Comparison of ENCODE assay signal across 30 mouse cellular contexts in the genomic region with DNA sequence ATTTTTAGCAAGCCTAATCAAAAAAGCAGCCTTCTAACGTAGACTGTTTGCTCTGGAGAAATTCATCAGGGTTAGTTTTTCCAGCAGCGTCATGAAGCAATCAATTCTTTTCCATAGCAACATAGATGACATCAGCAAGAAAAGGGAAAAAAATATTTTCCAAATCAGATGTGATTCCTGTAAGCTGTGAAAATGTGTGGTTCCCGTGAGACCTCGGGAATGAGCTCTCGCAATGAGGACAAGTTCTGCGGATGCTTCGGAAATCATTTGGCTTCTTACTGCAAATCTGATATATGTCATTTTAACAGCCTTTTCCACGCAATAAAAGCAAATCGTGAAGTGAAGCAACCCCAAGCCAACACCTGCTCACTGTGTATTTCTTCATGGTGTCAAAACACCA.
A peak's percentile ranks its signal among the peaks of the same experiment; 100 is the strongest.
DNase-seq lines count a peak whose midpoint lies in the region; ATAC-seq lines count a peak whose summit lies in the region.
"Had no signal": no experiment of that assay in that cellular context is flagged by ENCODE, and none has a peak within 500 bp of the region (broad histone marks: within the 10 kb centered on the region; RNA-seq: fewer than 3 reads in every experiment).

No protein-coding gene starts in this region.

- H3K4me2 ChIP-seq in forebrain, embryonic 16.5 days (ENCODE audit: low read length) = no peak overlapping the region
- no peak overlapping the region for H3K4me2 ChIP-seq in forebrain, embryonic 13.5 days
- H3K4me2 ChIP-seq in hindbrain, embryonic 14.5 days (replicated peaks) = no peak overlapping the region
- H3K4me2 ChIP-seq in hindbrain, embryonic 12.5 days (replicated peaks) = no peak overlapping the region
- no peak overlapping the region for H3K4me2 ChIP-seq in neural tube, embryonic 15.5 days
- H3K4me2 ChIP-seq: embryonic facial prominence, embryonic 13.5 days; forebrain, embryonic 12.5 days; heart, embryonic 11.5 days; intestine, embryonic 15.5 days; limb, embryonic 12.5 days; liver, embryonic 15.5 days; lung, embryonic 14.5 days; midbrain, embryonic 15.5 days; neural tube, embryonic 12.5 days; stomach, embryonic 15.5 days had no signal

- H3K36me3 ChIP-seq in forebrain, embryonic 16.5 days (ENCODE audit: control insufficient read depth, insufficient read depth) = 0 out of 2 replicates have a peak, but pooled peaks cover 4% of the 10 kb centered on the region
- 0 out of 2 replicates have a peak, but pooled peaks cover 3% of the 10 kb centered on the region for H3K36me3 ChIP-seq in forebrain, embryonic 13.5 days (ENCODE audit: poor library complexity, severe bottlenecking)
- no peaks in the 10 kb centered on the region; the same call in 1 of the 2 replicates for H3K36me3 ChIP-seq in hindbrain, embryonic 14.5 days (replicated peaks; ENCODE audit: control insufficient read depth, insufficient read depth)
- H3K36me3 ChIP-seq in hindbrain, embryonic 12.5 days = no peaks in the 10 kb centered on the region
- peaks cover 2% of the 10 kb centered on the region; the same call in 1 of the 2 replicates for H3K36me3 ChIP-seq in neural tube, embryonic 15.5 days
- H3K36me3 ChIP-seq: forebrain, embryonic 12.5 days; G1E; intestine, embryonic 15.5 days; liver, embryonic 15.5 days; midbrain, embryonic 15.5 days; neural tube, embryonic 12.5 days; stomach, embryonic 15.5 days had no signal

- ATAC-seq in forebrain, embryonic 16.5 days = peak; percentile 33; the same call in 1 of the 2 replicates
- ATAC-seq in forebrain, embryonic 13.5 days = no peak
- no peak for ATAC-seq in hindbrain, embryonic 14.5 days (ENCODE audit: low FRiP score)
- no peak for ATAC-seq in hindbrain, embryonic 12.5 days (ENCODE audit: low FRiP score)
- 0 out of 2 replicates have a peak, but pooled peaks have one; percentile 40 for ATAC-seq in neural tube, embryonic 15.5 days (ENCODE audit: low FRiP score)
- ATAC-seq: hindbrain, embryonic 16.5 days; intestine, embryonic 15.5 days; midbrain, embryonic 15.5 days had no signal

- no peaks in the 10 kb centered on the region for H3K9me3 ChIP-seq in forebrain, embryonic 16.5 days (ENCODE audit: control insufficient read depth, low read length)
- H3K9me3 ChIP-seq in forebrain, embryonic 13.5 days (replicated peaks) = no peaks in the 10 kb centered on the region
- no peaks in the 10 kb centered on the region for H3K9me3 ChIP-seq in hindbrain, embryonic 14.5 days (ENCODE audit: control insufficient read depth, low read length)
- no peaks in the 10 kb centered on the region for H3K9me3 ChIP-seq in hindbrain, embryonic 12.5 days (replicated peaks)
- H3K9me3 ChIP-seq in neural tube, embryonic 15.5 days (replicated peaks) = no peaks in the 10 kb centered on the region
- H3K9me3 ChIP-seq: embryonic facial prominence, embryonic 13.5 days; forebrain, embryonic 12.5 days; intestine, embryonic 15.5 days; limb, embryonic 12.5 days; liver, embryonic 15.5 days; midbrain, embryonic 15.5 days; neural tube, embryonic 12.5 days; stomach, embryonic 15.5 days had no signal

- H3K9ac ChIP-seq in forebrain, embryonic 16.5 days (replicated peaks; ENCODE audit: low read depth, low read length) = no peak overlapping the region
- H3K9ac ChIP-seq in forebrain, embryonic 13.5 days = no peak overlapping the region
- no peak overlapping the region for H3K9ac ChIP-seq in hindbrain, embryonic 14.5 days
- no peak overlapping the region for H3K9ac ChIP-seq in hindbrain, embryonic 12.5 days
- no peak overlapping the region for H3K9ac ChIP-seq in neural tube, embryonic 15.5 days (replicated peaks)
- H3K9ac ChIP-seq: embryonic facial prominence, embryonic 13.5 days; forebrain, embryonic 12.5 days; intestine, embryonic 15.5 days; limb, embryonic 12.5 days; liver, embryonic 15.5 days; lung, embryonic 14.5 days; midbrain, embryonic 15.5 days; neural tube, embryonic 12.5 days; stomach, embryonic 15.5 days had no signal

- DNase-seq in hindbrain, embryonic 14.5 days (ENCODE audit: low spot score) = peak; percentile 30
- no peak for DNase-seq in neural tube, embryonic 10.5 days (ENCODE audit: extremely low spot score, low spot score)
- DNase-seq in spleen, postnatal 4 days (ENCODE audit: low spot score in 2 of 2) = no peak
- DNase-seq: adrenal gland, adult 8-10 months; cerebellum, adult 11-12 months; cerebellum, adult 9-11 months; gastrocnemius, postnatal 14 days; heart, postnatal 4 days; kidney, adult 8-10 months; kidney, postnatal 4 days; lung, embryonic 14.5 days; lung, postnatal 14 days; right cerebral cortex, postnatal 4 days; thymus, postnatal 14 days had no signal

- no peak overlapping the region for H3K27ac ChIP-seq in forebrain, embryonic 16.5 days (ENCODE audit: low read length)
- H3K27ac ChIP-seq in forebrain, embryonic 13.5 days = no peak overlapping the region
- no peak overlapping the region for H3K27ac ChIP-seq in hindbrain, embryonic 14.5 days
- H3K27ac ChIP-seq in hindbrain, embryonic 12.5 days = no peak overlapping the region
- H3K27ac ChIP-seq in neural tube, embryonic 15.5 days (replicated peaks) = no peak overlapping the region
- H3K27ac ChIP-seq: embryonic facial prominence, embryonic 13.5 days; forebrain, embryonic 12.5 days; intestine, embryonic 15.5 days; kidney, postnatal 0 days; limb, embryonic 12.5 days; liver, embryonic 15.5 days; midbrain, embryonic 15.5 days; neural tube, embryonic 12.5 days; stomach, embryonic 15.5 days had no signal

- H3K4me1 ChIP-seq in forebrain, embryonic 16.5 days (replicated peaks; ENCODE audit: control insufficient read depth, insufficient read depth, low read length) = no peaks in the 10 kb centered on the region
- no peaks in the 10 kb centered on the region for H3K4me1 ChIP-seq in forebrain, embryonic 13.5 days
- H3K4me1 ChIP-seq in hindbrain, embryonic 14.5 days (replicated peaks; ENCODE audit: control insufficient read depth, insufficient read depth, low read length) = no peaks in the 10 kb centered on the region
- no peaks in the 10 kb centered on the region for H3K4me1 ChIP-seq in hindbrain, embryonic 12.5 days
- H3K4me1 ChIP-seq in neural tube, embryonic 15.5 days = no peaks in the 10 kb centered on the region
- H3K4me1 ChIP-seq: embryonic facial prominence, embryonic 13.5 days; forebrain, embryonic 12.5 days; intestine, embryonic 15.5 days; limb, embryonic 12.5 days; liver, embryonic 15.5 days; midbrain, embryonic 15.5 days; neural tube, embryonic 12.5 days; stomach, embryonic 15.5 days had no signal

- no peaks in the 10 kb centered on the region for H3K27me3 ChIP-seq in forebrain, embryonic 16.5 days (replicated peaks; ENCODE audit: control insufficient read depth, insufficient read depth, low read length)
- no peaks in the 10 kb centered on the region for H3K27me3 ChIP-seq in forebrain, embryonic 13.5 days
- no peaks in the 10 kb centered on the region for H3K27me3 ChIP-seq in hindbrain, embryonic 14.5 days (ENCODE audit: control insufficient read depth, insufficient read depth, low read length)
- no peaks in the 10 kb centered on the region for H3K27me3 ChIP-seq in hindbrain, embryonic 12.5 days
- no peaks in the 10 kb centered on the region for H3K27me3 ChIP-seq in neural tube, embryonic 15.5 days (replicated peaks)
- H3K27me3 ChIP-seq: embryonic facial prominence, embryonic 13.5 days; forebrain, embryonic 12.5 days; intestine, embryonic 15.5 days; limb, embryonic 12.5 days; liver, embryonic 15.5 days; midbrain, embryonic 15.5 days; neural tube, embryonic 12.5 days; stomach, embryonic 15.5 days had no signal

- H3K4me3 ChIP-seq in forebrain, embryonic 16.5 days (replicated peaks; ENCODE audit: low read length) = no peak overlapping the region
- no peak overlapping the region for H3K4me3 ChIP-seq in forebrain, embryonic 13.5 days
- H3K4me3 ChIP-seq in hindbrain, embryonic 14.5 days (replicated peaks; ENCODE audit: low read length) = no peak overlapping the region
- H3K4me3 ChIP-seq in hindbrain, embryonic 12.5 days = no peak overlapping the region
- no peak overlapping the region for H3K4me3 ChIP-seq in neural tube, embryonic 15.5 days (replicated peaks)
- H3K4me3 ChIP-seq: embryonic facial prominence, embryonic 13.5 days; forebrain, embryonic 12.5 days; intestine, embryonic 15.5 days; limb, embryonic 12.5 days; liver, embryonic 15.5 days; midbrain, embryonic 15.5 days; neural tube, embryonic 12.5 days; stomach, embryonic 15.5 days had no signal

- WGBS in forebrain, embryonic 16.5 days = 76% methylated on average over 9 of the region's 9 CpGs
- WGBS in forebrain, embryonic 13.5 days = 87% methylated on average over 9 of the region's 9 CpGs
- WGBS in hindbrain, embryonic 14.5 days = 70% methylated on average over 9 of the region's 9 CpGs
- WGBS in hindbrain, embryonic 12.5 days = 86% methylated on average over 9 of the region's 9 CpGs
- 54% methylated on average over 9 of the region's 9 CpGs for WGBS in neural tube, embryonic 15.5 days

Comparison
In these comparisons a context has a peak if more than half of its experiments do, and no peak if none do; other contexts are left out.
1. ATAC-seq: peak in forebrain, embryonic 16.5 days (single experiment) and neural tube, embryonic 15.5 days (single experiment); none in forebrain, embryonic 13.5 days (single experiment), hindbrain, embryonic 14.5 days (single experiment) and hindbrain, embryonic 12.5 days (single experiment).